Mouse (Mus musculus): Measurements from ENCODE around the gene Tmem262. TPM values are rescaled to one million over a fixed set of nuclear protein-coding genes. Genes with fewer than 3 reads are reported as not detected.

The Tmem262 gene
- total RNA-seq, 2 experiments from 2014 or later, result not detected

GRCm38 (mm10) chr19:6097847-6098246 is 18.0 kb downstream of the Tmem262 start:
- ATAC-seq (replicated peaks; ENCODE audit: poor library complexity), result 0 out of 2 replicates have a peak, but pooled peaks have one; percentile 14

GRCm38 (mm10) chr19:6101186-6101585 is 21.4 kb downstream of the Tmem262 start:
- no peak for ATAC-seq (replicated peaks; ENCODE audit: poor library complexity)

- peak; percentile 72 for ATAC-seq (replicated peaks; ENCODE audit: poor library complexity)
Measured at GRCm38 (mm10) chr19:6102169-6102853, 22.5 kb downstream of the Tmem262 start.

- ATAC-seq (replicated peaks; ENCODE audit: poor library complexity), result peak; percentile 26; the same call in 1 of the 2 replicates
Measured at GRCm38 (mm10) chr19:6104476-6104875, 24.6 kb downstream of the Tmem262 start.

- ATAC-seq (replicated peaks; ENCODE audit: poor library complexity), result no peak
Measured at GRCm38 (mm10) chr19:6105586-6105985, 25.8 kb downstream of the Tmem262 start, which contains the start of gene Naaladl1. Naaladl1 (plus strand) TSS chr19:6105782.

GRCm38 (mm10) chr19:6113116-6113515 is 33.3 kb downstream of the Tmem262 start:
- no peak for ATAC-seq (replicated peaks; ENCODE audit: poor library complexity)

GRCm38 (mm10) chr19:6116113-6116850 is 36.4 kb downstream of the Tmem262 start:
- ATAC-seq (replicated peaks; ENCODE audit: poor library complexity), result no peak

GRCm38 (mm10) chr19:6117346-6117985 is 37.6 kb downstream of the Tmem262 start:
- ATAC-seq (replicated peaks; ENCODE audit: poor library complexity), result no peak

- ATAC-seq (replicated peaks; ENCODE audit: poor library complexity), result peak; percentile 91
Measured at GRCm38 (mm10) chr19:6117986-6118676, 38.3 kb downstream of the Tmem262 start, which contains the start of gene Sac3d1. Sac3d1 (minus strand) TSS chr19:6118650.

GRCm38 (mm10) chr19:6118677-6119185 is 38.9 kb downstream of the Tmem262 start:
- ATAC-seq (replicated peaks; ENCODE audit: poor library complexity), result no peak

- no peak for ATAC-seq (replicated peaks; ENCODE audit: poor library complexity)
Measured at GRCm38 (mm10) chr19:6121761-6122160, 41.9 kb downstream of the Tmem262 start.

GRCm38 (mm10) chr19:6123330-6123729 is 43.5 kb downstream of the Tmem262 start:
- no peak for ATAC-seq (replicated peaks; ENCODE audit: poor library complexity)

- ATAC-seq (replicated peaks; ENCODE audit: poor library complexity), result no peak
Measured at GRCm38 (mm10) chr19:6124898-6125297, 45.1 kb downstream of the Tmem262 start.

- ATAC-seq (replicated peaks; ENCODE audit: poor library complexity), result peak; percentile 48
Measured at GRCm38 (mm10) chr19:6126289-6126688, 46.5 kb downstream of the Tmem262 start.

GRCm38 (mm10) chr19:6126789-6127580 is 47.2 kb downstream of the Tmem262 start:
- no peak for ATAC-seq (replicated peaks; ENCODE audit: poor library complexity)

GRCm38 (mm10) chr19:6127760-6128341 is 48.0 kb downstream of the Tmem262 start, which contains the start of gene Snx15:
Snx15 (minus strand) TSS chr19:6128304.
- peak; percentile 91 for ATAC-seq (replicated peaks; ENCODE audit: poor library complexity)

All from megakaryocyte progenitor cell, adult 5-6 weeks (primary cell).